Mouse (Mus musculus): ENCODE data around the gene Agbl4. TPM values are rescaled to one million over a fixed set of nuclear protein-coding genes. Genes with fewer than 3 reads are reported as not detected.

The Agbl4 gene
- total RNA-seq, 1 experiment, result not detected

- H3K9me3 ChIP-seq (ENCODE audit: control insufficient read depth, insufficient read depth, low read depth, low read length), result no peaks in the 10 kb centered on the region
- H3K4me3 ChIP-seq (ENCODE audit: insufficient read depth in 1 of 2, low read depth in 1 of 2, low read length in 2 of 2, poor library complexity in 1 of 2, severe bottlenecking in 1 of 2), result no peak overlapping the region
- DNase-seq (ENCODE audit: low read depth, low spot score), result no peak
- in situ Hi-C loops (cut with MboI; ENCODE audit: low sequenced_read_pairs in 2 of 2, unreplicated experiment in 2 of 2), result no loop called here
- H3K4me1 ChIP-seq (ENCODE audit: control insufficient read depth in 2 of 2, insufficient read depth in 2 of 2, low read length in 2 of 2, poor library complexity in 1 of 2), result peaks cover 5 to 6% of the 10 kb centered on the region in 2 experiments; a peak in 2 of 4 replicates
- H3K27ac ChIP-seq (ENCODE audit: insufficient read depth, low read depth, low read length, poor library complexity, severe bottlenecking), result no peak overlapping the region
- no peak overlapping the region for H3K9ac ChIP-seq (ENCODE audit: insufficient read depth, low read depth, low read length, poor library complexity, severe bottlenecking)
- no peaks in the 10 kb centered on the region for H3K36me3 ChIP-seq (ENCODE audit: control insufficient read depth, insufficient read depth, low read length, poor library complexity, severe bottlenecking)
- TF ChIP-seq MAFK (IDR thresholded peaks at IDR 0.05; ENCODE audit: insufficient read depth, low read depth, low read length) (no peak), HCFC1 (IDR thresholded peaks at IDR 0.05; ENCODE audit: borderline replicate concordance, insufficient read depth, low read length) (no peak), ZC3H11A (IDR thresholded peaks at IDR 0.05; ENCODE audit: borderline replicate concordance, low read depth, low read length) (no peak), ZNF384 (IDR thresholded peaks at IDR 0.05; ENCODE audit: low read depth, low read length) (no peak)
Observed at GRCm38 (mm10) chr4:111682793-111683192, 1285.3 kb downstream of the Agbl4 start.

- no peak overlapping the region for H3K4me3 ChIP-seq (ENCODE audit: insufficient read depth in 1 of 2, low read depth in 1 of 2, low read length in 2 of 2, poor library complexity in 1 of 2, severe bottlenecking in 1 of 2)
- no peak overlapping the region for H3K27ac ChIP-seq (ENCODE audit: insufficient read depth, low read depth, low read length, poor library complexity, severe bottlenecking)
- no peaks in the 10 kb centered on the region for H3K36me3 ChIP-seq (ENCODE audit: control insufficient read depth, insufficient read depth, low read length, poor library complexity, severe bottlenecking)
- H3K9me3 ChIP-seq (ENCODE audit: control insufficient read depth, insufficient read depth, low read depth, low read length), result no peaks in the 10 kb centered on the region
- H3K9ac ChIP-seq (ENCODE audit: insufficient read depth, low read depth, low read length, poor library complexity, severe bottlenecking), result no peak overlapping the region
- in situ Hi-C loops (cut with MboI; ENCODE audit: low sequenced_read_pairs in 2 of 2, unreplicated experiment in 2 of 2), result no loop called here
- peaks cover 5 to 6% of the 10 kb centered on the region in 2 experiments; a peak in 2 of 4 replicates for H3K4me1 ChIP-seq (ENCODE audit: control insufficient read depth in 2 of 2, insufficient read depth in 2 of 2, low read length in 2 of 2, poor library complexity in 1 of 2)
- TF ChIP-seq MAFK (IDR thresholded peaks at IDR 0.05; ENCODE audit: insufficient read depth, low read depth, low read length) (no peak), HCFC1 (IDR thresholded peaks at IDR 0.05; ENCODE audit: borderline replicate concordance, insufficient read depth, low read length) (no peak), CHD2 (IDR thresholded peaks at IDR 0.05; ENCODE audit: low read depth, low read length) (no peak), ZNF384 (IDR thresholded peaks at IDR 0.05; ENCODE audit: low read depth, low read length) (no peak), ZC3H11A (IDR thresholded peaks at IDR 0.05; ENCODE audit: borderline replicate concordance, low read depth, low read length) (no peak)
- DNase-seq (ENCODE audit: low read depth, low spot score), result no peak
Observed at GRCm38 (mm10) chr4:111683843-111684242, 1286.4 kb downstream of the Agbl4 start.

GRCm38 (mm10) chr4:111685951-111686350 lies 1288.5 kb downstream of the Agbl4 start:
- in situ Hi-C loops (cut with MboI; ENCODE audit: low sequenced_read_pairs in 2 of 2, unreplicated experiment in 2 of 2), result no loop called here
- peaks cover 5 to 6% of the 10 kb centered on the region in 2 experiments; a peak in 2 of 4 replicates for H3K4me1 ChIP-seq (ENCODE audit: control insufficient read depth in 2 of 2, insufficient read depth in 2 of 2, low read length in 2 of 2, poor library complexity in 1 of 2)
- H3K9ac ChIP-seq (ENCODE audit: insufficient read depth, low read depth, low read length, poor library complexity, severe bottlenecking), result no peak overlapping the region
- H3K4me3 ChIP-seq (ENCODE audit: insufficient read depth in 1 of 2, low read depth in 1 of 2, low read length in 2 of 2, poor library complexity in 1 of 2, severe bottlenecking in 1 of 2), result no peak overlapping the region
- H3K27ac ChIP-seq (ENCODE audit: insufficient read depth, low read depth, low read length, poor library complexity, severe bottlenecking), result no peak overlapping the region
- TF ChIP-seq HCFC1 (IDR thresholded peaks at IDR 0.05; ENCODE audit: borderline replicate concordance, insufficient read depth, low read length) (no peak), ZNF384 (IDR thresholded peaks at IDR 0.05; ENCODE audit: low read depth, low read length) (no peak), CHD2 (IDR thresholded peaks at IDR 0.05; ENCODE audit: low read depth, low read length) (no peak), MAFK (IDR thresholded peaks at IDR 0.05; ENCODE audit: insufficient read depth, low read depth, low read length) (no peak), ZC3H11A (IDR thresholded peaks at IDR 0.05; ENCODE audit: borderline replicate concordance, low read depth, low read length) (no peak)
- no peaks in the 10 kb centered on the region for H3K36me3 ChIP-seq (ENCODE audit: control insufficient read depth, insufficient read depth, low read length, poor library complexity, severe bottlenecking)
- H3K9me3 ChIP-seq (ENCODE audit: control insufficient read depth, insufficient read depth, low read depth, low read length), result no peaks in the 10 kb centered on the region
- no peak for DNase-seq (ENCODE audit: low read depth, low spot score)

- H3K9me3 ChIP-seq (ENCODE audit: control insufficient read depth, insufficient read depth, low read depth, low read length), result no peaks in the 10 kb centered on the region
- no peak overlapping the region for H3K27ac ChIP-seq (ENCODE audit: insufficient read depth, low read depth, low read length, poor library complexity, severe bottlenecking)
- TF ChIP-seq CHD2 (IDR thresholded peaks at IDR 0.05; ENCODE audit: low read depth, low read length), result peak; percentile 44; the same call in 1 of the 2 replicates
- TF ChIP-seq HCFC1 (IDR thresholded peaks at IDR 0.05; ENCODE audit: borderline replicate concordance, insufficient read depth, low read length), result 0 out of 2 replicates have a peak, but pooled peaks have one; percentile 32
- no peak for TF ChIP-seq ZNF384 (IDR thresholded peaks at IDR 0.05; ENCODE audit: low read depth, low read length)
- TF ChIP-seq MAFK (IDR thresholded peaks at IDR 0.05; ENCODE audit: insufficient read depth, low read depth, low read length), result no peak
- H3K4me1 ChIP-seq (ENCODE audit: control insufficient read depth in 2 of 2, insufficient read depth in 2 of 2, low read length in 2 of 2, poor library complexity in 1 of 2), result peaks cover 5 to 6% of the 10 kb centered on the region in 2 experiments; a peak in 2 of 4 replicates
- H3K9ac ChIP-seq (ENCODE audit: insufficient read depth, low read depth, low read length, poor library complexity, severe bottlenecking), result no peak overlapping the region
- in situ Hi-C loops (cut with MboI; ENCODE audit: low sequenced_read_pairs in 2 of 2, unreplicated experiment in 2 of 2), result no loop called here
- H3K4me3 ChIP-seq (ENCODE audit: insufficient read depth in 1 of 2, low read depth in 1 of 2, low read length in 2 of 2, poor library complexity in 1 of 2, severe bottlenecking in 1 of 2), result peak overlapping the region in 1 of 2 experiments; percentile 57; a peak in 2 of 4 replicates
- no peaks in the 10 kb centered on the region for H3K36me3 ChIP-seq (ENCODE audit: control insufficient read depth, insufficient read depth, low read length, poor library complexity, severe bottlenecking)
- DNase-seq (ENCODE audit: low read depth, low spot score), result peak; percentile 60
Observed at GRCm38 (mm10) chr4:111686951-111687350, 1289.5 kb downstream of the Agbl4 start.

GRCm38 (mm10) chr4:111687613-111688012 lies 1290.2 kb downstream of the Agbl4 start:
- peak; percentile 77 for DNase-seq (ENCODE audit: low read depth, low spot score)
- no peak overlapping the region for H3K4me3 ChIP-seq (ENCODE audit: insufficient read depth in 1 of 2, low read depth in 1 of 2, low read length in 2 of 2, poor library complexity in 1 of 2, severe bottlenecking in 1 of 2)
- no peak overlapping the region for H3K9ac ChIP-seq (ENCODE audit: insufficient read depth, low read depth, low read length, poor library complexity, severe bottlenecking)

More at GRCm38 (mm10) chr4:111687613-111688012, 1290.2 kb downstream of the Agbl4 start:
- Histone ChIP-seq H3K36me3 (ENCODE audit: control insufficient read depth, insufficient read depth, low read length, poor library complexity, severe bottlenecking) (no peaks in the 10 kb centered on the region), H3K9me3 (ENCODE audit: control insufficient read depth, insufficient read depth, low read depth, low read length) (no peaks in the 10 kb centered on the region), H3K4me1 (ENCODE audit: control insufficient read depth in 2 of 2, insufficient read depth in 2 of 2, low read length in 2 of 2, poor library complexity in 1 of 2) (peaks cover 5 to 6% of the 10 kb centered on the region in 2 experiments; a peak in 2 of 4 replicates), H3K27ac (ENCODE audit: insufficient read depth, low read depth, low read length, poor library complexity, severe bottlenecking) (no peak overlapping the region)
- no peak for TF ChIP-seq ZNF384 (IDR thresholded peaks at IDR 0.05; ENCODE audit: low read depth, low read length)
- TF ChIP-seq ZC3H11A (IDR thresholded peaks at IDR 0.05; ENCODE audit: borderline replicate concordance, low read depth, low read length), result peak; percentile 50; the same call in 1 of the 2 replicates
- in situ Hi-C loops (cut with MboI; ENCODE audit: low sequenced_read_pairs in 2 of 2, unreplicated experiment in 2 of 2), result no loop called here

Data from ES-E14 (cell line).